Mouse (Mus musculus): ENCODE measurements at regions not wholly inside any gene's neighbourhood (a gene's known extent, or its start where the extent isn't known, plus 50 kb on each side); places are given as distances from the start of the nearest gene placed in this dataset.
"Not testable (repeated sequence)": the region's sequence is repeated elsewhere in the genome, so short reads cannot be mapped to it uniquely, and the experiment has no call there.

- not testable (repeated sequence) for DNase-seq (ENCODE audit: low spot score in 2 of 2)
Observed at GRCm38 (mm10) chr8:20436956-20437355, 73.9 kb upstream of the Gm15319 start.

- DNase-seq (ENCODE audit: low spot score in 2 of 2): not testable (repeated sequence)
Observed at GRCm38 (mm10) chr8:20433236-20433635, 70.2 kb upstream of the Gm15319 start.

- DNase-seq (ENCODE audit: low spot score in 2 of 2): not testable (repeated sequence)
Observed at GRCm38 (mm10) chr8:20429469-20429868, 66.5 kb upstream of the Gm15319 start.

- not testable (repeated sequence) for DNase-seq (ENCODE audit: low spot score in 2 of 2)
Observed at GRCm38 (mm10) chr8:20424903-20425222, 61.9 kb upstream of the Gm15319 start.

GRCm38 (mm10) chr8:20424104-20424902 is 61.3 kb upstream of the Gm15319 start:
- peak; percentile 100 for DNase-seq (ENCODE audit: low spot score in 2 of 2)

- DNase-seq (ENCODE audit: low spot score in 2 of 2): not testable (repeated sequence)
Observed at GRCm38 (mm10) chr8:20420807-20421206, 57.8 kb upstream of the Gm15319 start.

Data from layer of hippocampus, postnatal 14 days (tissue).